ENCODE assay signal across 25 mouse cellular contexts in the genomic region with DNA sequence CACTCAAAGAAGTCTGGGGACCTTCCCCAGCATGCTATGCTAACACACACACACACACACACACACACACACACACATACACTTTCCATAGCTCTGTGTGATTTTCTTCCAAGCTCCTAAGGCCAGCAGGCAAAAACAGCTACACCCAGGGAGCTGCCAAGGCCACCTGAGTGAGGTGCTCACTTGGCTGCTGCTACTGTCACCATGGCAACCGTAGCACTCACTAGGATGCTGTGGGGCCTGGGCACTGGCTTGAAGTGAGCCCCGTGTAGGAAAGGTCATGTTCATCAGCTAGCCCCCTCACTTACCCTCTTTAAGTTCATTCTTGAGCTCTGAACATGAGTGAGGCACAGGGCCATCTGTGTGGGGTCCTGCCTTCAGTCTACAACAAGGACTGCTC.
A peak's percentile ranks its signal among the peaks of the same experiment; 100 is the strongest.
DNase-seq lines count a peak whose midpoint lies in the region; ATAC-seq and TF ChIP-seq lines count a peak whose summit lies in the region.
"Had no signal": no experiment of that assay in that cellular context is flagged by ENCODE, and none has a peak within 500 bp of the region (broad histone marks: within the 10 kb centered on the region; RNA-seq: fewer than 3 reads in every experiment).

No protein-coding gene starts in this region.

- H3K4me1 ChIP-seq in hindbrain, embryonic 15.5 days (replicated peaks) = peaks cover 13% of the 10 kb centered on the region
- H3K4me1 ChIP-seq in hindbrain, embryonic 10.5 days (replicated peaks) = peaks cover 11% of the 10 kb centered on the region
- H3K4me1 ChIP-seq in forebrain, postnatal 0 days (ENCODE audit: insufficient read depth) = no peaks in the 10 kb centered on the region
- H3K4me1 ChIP-seq: kidney, embryonic 15.5 days; liver, embryonic 12.5 days had no signal

- H3K27ac ChIP-seq in hindbrain, embryonic 15.5 days (replicated peaks) = no peak overlapping the region
- no peak overlapping the region for H3K27ac ChIP-seq in hindbrain, embryonic 10.5 days
- H3K27ac ChIP-seq in forebrain, postnatal 0 days (ENCODE audit: low read depth, low read length) = no peak overlapping the region
- H3K27ac ChIP-seq: kidney, embryonic 15.5 days; left cerebral cortex, adult 2 months; liver, embryonic 12.5 days; neural tube, embryonic 15.5 days had no signal

- ATAC-seq in hindbrain, embryonic 15.5 days (ENCODE audit: low FRiP score, low read depth) = peak; percentile 71; the same call in 1 of the 2 replicates
- ATAC-seq in forebrain, postnatal 0 days = peak; percentile 55
- ATAC-seq in inflammation-experienced regulatory T-cells, adult 6 months = no peak
- ATAC-seq: CD4-positive, CD25-positive, alpha-beta regulatory T cell, adult 4 months; intestine, embryonic 16.5 days; liver, embryonic 12.5 days had no signal

- H3K9me3 ChIP-seq in hindbrain, embryonic 15.5 days = no peaks in the 10 kb centered on the region
- no peaks in the 10 kb centered on the region for H3K9me3 ChIP-seq in hindbrain, embryonic 10.5 days
- H3K9me3 ChIP-seq in forebrain, postnatal 0 days (ENCODE audit: low read length) = no peaks in the 10 kb centered on the region
- H3K9me3 ChIP-seq: kidney, embryonic 15.5 days; liver, embryonic 12.5 days; neural tube, embryonic 15.5 days had no signal

- no peak overlapping the region for H3K4me2 ChIP-seq in hindbrain, embryonic 15.5 days
- no peak overlapping the region for H3K4me2 ChIP-seq in forebrain, postnatal 0 days (ENCODE audit: low read depth)
- H3K4me2 ChIP-seq: kidney, embryonic 15.5 days; liver, embryonic 12.5 days; neural tube, embryonic 15.5 days had no signal

- no peak overlapping the region for H3K9ac ChIP-seq in hindbrain, embryonic 15.5 days
- H3K9ac ChIP-seq in forebrain, postnatal 0 days = no peak overlapping the region
- H3K9ac ChIP-seq: kidney, embryonic 15.5 days; liver, embryonic 12.5 days; neural tube, embryonic 15.5 days had no signal

- no peaks in the 10 kb centered on the region for H3K27me3 ChIP-seq in hindbrain, embryonic 15.5 days
- peaks cover 11% of the 10 kb centered on the region; the same call in 1 of the 2 replicates for H3K27me3 ChIP-seq in hindbrain, embryonic 10.5 days (ENCODE audit: insufficient read depth, poor library complexity, severe bottlenecking)
- no peaks in the 10 kb centered on the region for H3K27me3 ChIP-seq in forebrain, postnatal 0 days (ENCODE audit: insufficient read depth, low read length)
- H3K27me3 ChIP-seq: neural tube, embryonic 15.5 days had no signal

- DNase-seq in cerebellum, postnatal 14 days = peak; percentile 43 to 52
- no peak for DNase-seq in cerebellum, adult 9-10 months
- DNase-seq in hindbrain, embryonic 10.5 days (ENCODE audit: low spot score) = no peak
- DNase-seq in ZHBTc4 (ENCODE audit: low read depth, low spot score) = peak; percentile 12
- peak; percentile 29 for DNase-seq in forebrain, postnatal 0 days
- no peak for DNase-seq in urinary bladder, postnatal 4 days (ENCODE audit: low spot score in 2 of 2)
- DNase-seq: adrenal gland, postnatal 25 days; cerebellum, adult 8-10 months; gastrocnemius, postnatal 14 days; heart, adult 18-20 months; heart, postnatal 36 days; kidney, postnatal 4 days; layer of hippocampus, adult 9-11 months; left cerebral cortex, postnatal 4 days; lung, adult 2 months; lung, postnatal 36 days; right cerebral cortex, postnatal 25 days had no signal

- no peak overlapping the region for H3K4me3 ChIP-seq in hindbrain, embryonic 15.5 days
- H3K4me3 ChIP-seq in hindbrain, embryonic 10.5 days = no peak overlapping the region
- no peak overlapping the region for H3K4me3 ChIP-seq in forebrain, postnatal 0 days (ENCODE audit: low read depth, low read length)
- H3K4me3 ChIP-seq: kidney, embryonic 15.5 days; left cerebral cortex, adult 2 months; liver, embryonic 12.5 days; neural tube, embryonic 15.5 days had no signal

- no peak for TF ChIP-seq CTCF in forebrain, postnatal 0 days (IDR thresholded peaks at IDR 0.05; ENCODE audit: low read depth)

- WGBS in hindbrain, embryonic 15.5 days = 57% methylated on average over 2 of the region's 2 CpGs
- 46% methylated on average over 2 of the region's 2 CpGs for WGBS in hindbrain, embryonic 10.5 days
- 41% methylated on average over 2 of the region's 2 CpGs for WGBS in forebrain, postnatal 0 days

- H3K36me3 ChIP-seq in hindbrain, embryonic 15.5 days = no peaks in the 10 kb centered on the region
- no peaks in the 10 kb centered on the region for H3K36me3 ChIP-seq in hindbrain, embryonic 10.5 days
- no peaks in the 10 kb centered on the region for H3K36me3 ChIP-seq in forebrain, postnatal 0 days (ENCODE audit: insufficient read depth)
- H3K36me3 ChIP-seq: kidney, embryonic 15.5 days; liver, embryonic 12.5 days; neural tube, embryonic 15.5 days had no signal

Comparison
In these comparisons a context has a peak if more than half of its experiments do, and no peak if none do; other contexts are left out.
1. DNase-seq: peak in cerebellum, postnatal 14 days (2 of 2), ZHBTc4 (single experiment) and forebrain, postnatal 0 days (single experiment); none in cerebellum, adult 9-10 months (single experiment), hindbrain, embryonic 10.5 days (single experiment) and urinary bladder, postnatal 4 days (0 of 2).